Mouse (Mus musculus): Measurements from ENCODE around the gene Fads6.

Gene Fads6

GRCm38 (mm10) chr11:115300745-115301144 lies 3.3 kb upstream of the Fads6 start:
- no peak for DNase-seq (ENCODE audit: low spot score in 2 of 2)

GRCm38 (mm10) chr11:115298160-115298559 lies 697 bp upstream of the Fads6 start:
- no peak for DNase-seq (ENCODE audit: low spot score in 2 of 2)

GRCm38 (mm10) chr11:115296471-115297210 lies 822 bp downstream of the Fads6 start:
- no peak for DNase-seq (ENCODE audit: low spot score in 2 of 2)

GRCm38 (mm10) chr11:115295939-115296338 lies 1.5 kb downstream of the Fads6 start:
- no peak for DNase-seq (ENCODE audit: low spot score in 2 of 2)

DNA sequence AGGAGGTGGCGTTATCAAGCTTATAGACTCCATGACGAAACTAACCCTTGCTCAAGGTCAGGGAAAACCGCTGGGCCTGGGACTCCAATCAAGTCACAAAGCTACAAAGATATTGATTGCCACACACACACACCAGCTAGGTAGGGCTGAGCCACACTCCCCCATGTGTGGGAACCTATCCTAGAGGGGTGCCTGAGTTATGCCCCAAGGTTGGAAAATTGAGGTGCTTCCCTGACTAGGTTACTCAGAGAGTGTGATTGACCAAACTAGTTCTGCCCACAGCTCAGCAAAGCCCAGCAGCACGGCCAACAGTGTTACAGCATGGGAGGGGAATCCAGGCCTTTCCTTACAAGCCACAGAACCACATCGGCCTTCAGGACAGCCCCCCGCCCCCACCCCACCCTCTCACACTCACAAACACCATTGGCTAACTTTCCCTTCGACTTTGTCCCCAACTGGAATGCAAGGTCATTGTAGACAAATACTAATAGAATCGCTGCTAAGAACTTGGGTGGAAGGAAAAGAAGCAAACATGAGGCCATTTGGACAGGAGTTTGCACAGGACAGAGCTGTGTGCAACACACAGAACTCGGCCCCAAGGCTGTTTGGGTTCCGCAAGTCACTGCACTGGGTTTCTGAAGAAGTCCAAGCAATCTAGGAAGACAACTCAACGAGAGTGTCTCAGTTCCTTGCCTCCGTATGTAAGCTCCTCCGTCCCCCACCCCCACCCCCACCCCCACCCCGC lies 4.7 kb downstream of the Fads6 start:
- DNase-seq (ENCODE audit: low spot score in 2 of 2), result no peak

GRCm38 (mm10) chr11:115291503-115291902 lies 6.0 kb downstream of the Fads6 start:
- DNase-seq (ENCODE audit: low spot score in 2 of 2), result no peak

DNA sequence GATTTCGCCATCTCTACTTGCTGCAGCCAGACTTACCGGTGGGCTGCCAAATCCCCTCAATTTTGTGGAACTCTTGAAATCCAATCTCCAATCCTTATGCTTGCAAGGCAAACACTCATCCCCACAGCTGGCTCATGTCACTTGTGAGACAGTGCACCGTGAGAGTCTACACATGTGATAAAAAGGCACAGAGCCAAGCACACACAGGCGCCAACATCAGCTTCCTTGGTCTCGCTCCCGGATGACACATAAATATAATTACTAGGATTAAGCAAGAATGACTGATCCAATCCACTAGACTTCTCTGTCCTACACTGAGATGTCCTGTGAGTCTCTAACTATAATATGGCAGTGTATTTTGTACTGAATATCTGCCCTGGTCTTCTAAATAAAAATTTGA lies 6.5 kb downstream of the Fads6 start:
- DNase-seq (ENCODE audit: low spot score in 2 of 2), result no peak

GRCm38 (mm10) chr11:115290314-115290713 lies 7.1 kb downstream of the Fads6 start:
- no peak for DNase-seq (ENCODE audit: low spot score in 2 of 2)

DNA sequence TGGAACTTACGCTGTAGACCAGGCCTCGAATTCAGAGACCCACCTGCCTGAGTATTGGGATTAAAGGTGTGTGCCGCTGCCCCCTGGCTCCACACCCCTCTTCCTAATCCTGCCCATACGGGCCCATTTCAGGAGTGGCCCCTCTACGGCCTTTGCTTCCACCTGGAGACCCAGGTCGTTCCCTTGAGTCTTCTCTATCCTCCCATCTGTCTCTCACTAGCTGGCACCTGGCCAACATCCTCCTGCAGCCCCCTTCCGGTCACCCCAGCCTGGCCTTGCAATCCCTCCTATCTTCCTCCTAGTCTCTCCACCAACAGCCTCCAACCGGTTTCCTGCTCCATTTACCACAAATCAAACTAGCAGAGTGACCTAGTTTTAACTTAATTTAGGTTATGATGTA lies 7.6 kb downstream of the Fads6 start:
- DNase-seq (ENCODE audit: low spot score in 2 of 2), result no peak

- DNase-seq (ENCODE audit: low spot score in 2 of 2), result no peak
Observed at GRCm38 (mm10) chr11:115288305-115288704, 9.2 kb downstream of the Fads6 start.

- DNase-seq (ENCODE audit: low spot score in 2 of 2), result no peak
Observed at GRCm38 (mm10) chr11:115287386-115287785, 10.1 kb downstream of the Fads6 start.

GRCm38 (mm10) chr11:115286201-115286993 lies 11.1 kb downstream of the Fads6 start:
- DNase-seq (ENCODE audit: low spot score in 2 of 2), result no peak

GRCm38 (mm10) chr11:115285282-115285681 lies 12.2 kb downstream of the Fads6 start:
- no peak for DNase-seq (ENCODE audit: low spot score in 2 of 2)

GRCm38 (mm10) chr11:115283891-115284620 lies 13.4 kb downstream of the Fads6 start:
- no peak for DNase-seq (ENCODE audit: low spot score in 2 of 2)

DNA sequence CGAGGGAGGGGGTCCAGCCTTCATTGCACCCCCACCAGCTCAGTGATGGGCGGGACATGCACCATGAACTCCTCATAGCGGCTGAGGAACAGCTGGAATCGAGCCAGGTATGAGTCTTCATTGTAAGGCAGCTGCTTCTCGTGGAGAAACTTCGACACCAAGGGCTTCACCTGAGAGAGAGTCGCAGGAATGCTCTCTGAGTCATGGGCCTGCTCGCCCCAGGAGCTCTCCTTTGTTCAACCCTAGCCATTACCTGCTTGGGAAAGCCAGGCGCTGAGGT lies 14.0 kb downstream of the Fads6 start:
- DNase-seq (ENCODE audit: low spot score in 2 of 2), result no peak

GRCm38 (mm10) chr11:115282723-115283485 lies 14.6 kb downstream of the Fads6 start:
- DNase-seq (ENCODE audit: low spot score in 2 of 2), result no peak

DNA sequence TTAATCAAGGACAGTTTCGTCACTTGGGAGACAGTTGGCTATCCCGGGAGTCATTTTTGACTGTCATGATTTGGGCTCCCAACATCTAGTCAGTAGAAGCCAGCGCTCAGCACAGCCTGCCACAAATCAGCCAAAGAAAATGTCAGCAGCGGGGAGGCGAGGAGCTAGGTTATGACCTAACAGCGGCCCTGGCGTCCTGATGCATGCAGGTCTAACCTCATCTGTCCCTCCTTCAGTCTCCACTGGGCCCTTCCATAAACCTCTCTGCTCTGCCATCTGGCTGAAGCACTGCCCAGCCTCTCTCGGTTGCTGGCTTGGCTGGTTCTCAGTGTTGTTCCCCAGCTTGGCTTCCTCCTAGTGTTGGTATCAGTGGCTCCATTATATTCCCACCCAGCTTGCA lies 15.2 kb downstream of the Fads6 start:
- DNase-seq (ENCODE audit: low spot score in 2 of 2), result no peak

DNA sequence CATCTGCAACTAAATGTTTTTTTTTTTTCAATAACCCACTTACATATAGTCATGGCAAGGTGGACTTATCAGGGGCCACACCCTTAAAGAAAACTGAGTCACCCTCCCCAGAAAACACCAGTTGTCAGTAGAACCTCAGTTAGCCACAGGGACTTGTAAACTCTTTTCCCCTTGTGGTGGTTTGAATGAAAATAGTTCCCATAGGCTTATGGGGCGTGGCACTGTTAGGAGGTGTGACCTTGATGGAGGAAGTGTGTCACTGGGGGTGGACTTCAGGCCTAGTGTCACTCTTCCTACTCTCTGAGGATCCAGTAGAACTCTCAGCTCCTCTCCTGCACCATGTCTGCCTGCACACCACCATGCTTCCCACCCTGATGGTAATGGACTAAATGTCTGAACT lies 17.7 kb downstream of the Fads6 start:
- DNase-seq (ENCODE audit: low spot score in 2 of 2), result no peak

- no peak for DNase-seq (ENCODE audit: low spot score in 2 of 2)
Observed at GRCm38 (mm10) chr11:115278176-115278575, 19.3 kb downstream of the Fads6 start.

- DNase-seq (ENCODE audit: low spot score in 2 of 2), result no peak
Observed at GRCm38 (mm10) chr11:115277604-115277975, 19.9 kb downstream of the Fads6 start.
